8 mouse cellular contexts compared by ENCODE assay signal in the genomic region with DNA sequence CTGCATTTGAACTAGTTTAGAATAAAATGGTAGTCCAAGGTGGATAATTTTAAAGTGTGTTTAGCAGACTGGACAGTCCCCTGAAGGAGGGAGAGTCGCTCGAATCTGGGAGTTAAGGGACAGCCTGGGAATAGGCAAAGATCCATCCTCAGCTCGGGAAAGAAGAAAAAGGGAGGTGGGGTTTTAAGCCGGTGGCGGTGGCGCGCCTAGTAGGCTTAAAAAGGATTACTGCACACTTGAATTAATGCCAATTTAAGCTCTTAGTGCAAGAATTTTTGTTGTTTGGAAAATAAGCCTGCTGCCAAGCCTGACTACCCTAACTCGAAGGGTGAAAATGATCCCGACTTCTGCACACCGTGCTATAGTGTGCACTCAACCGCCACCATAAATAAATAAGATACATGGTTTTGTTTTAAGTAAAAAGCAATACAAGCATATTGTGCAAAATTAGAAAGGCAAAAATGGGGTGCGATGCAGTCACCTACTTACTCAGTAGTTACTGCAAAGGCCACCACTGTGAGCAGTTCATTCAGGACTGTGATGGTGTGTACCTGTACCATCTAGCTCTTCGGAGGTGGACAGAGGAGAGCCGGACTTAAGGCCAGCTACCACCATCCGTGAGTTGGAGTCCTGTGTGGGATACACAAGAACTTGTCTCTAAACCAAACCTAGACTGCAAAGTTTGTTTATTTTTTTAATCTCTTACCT. TPM values are rescaled to one million over a fixed set of nuclear protein-coding genes. Genes with fewer than 3 reads are reported as not detected.
A peak's percentile ranks its signal among the peaks of the same experiment; 100 is the strongest.
DNase-seq lines count a peak whose midpoint lies in the region; ATAC-seq lines count a peak whose summit lies in the region.

No protein-coding gene starts in this region.

- H3K27ac ChIP-seq in heart, embryonic 11.5 days (ENCODE audit: low read depth, low read length), result peak overlapping the region; percentile 90

- peak overlapping the region; percentile 96 for H3K4me2 ChIP-seq in heart, embryonic 11.5 days

- H3K9me3 ChIP-seq in heart, embryonic 11.5 days (replicated peaks; ENCODE audit: control insufficient read depth, low read length), result no peaks in the 10 kb centered on the region

- H3K4me1 ChIP-seq in heart, embryonic 11.5 days (ENCODE audit: control insufficient read depth, insufficient read depth, low read length), result peaks cover 18% of the 10 kb centered on the region

- H3K4me3 ChIP-seq in heart, embryonic 11.5 days (ENCODE audit: low read depth, low read length), result peak overlapping the region; percentile 68

- peak overlapping the region; percentile 63 for H3K9ac ChIP-seq in heart, embryonic 11.5 days (ENCODE audit: low read depth, low read length)

- peak; percentile 16 for DNase-seq in thymus, postnatal 25 days
- no peak for DNase-seq in thymus, postnatal 4 days
- DNase-seq in kidney, postnatal 36 days, result peak; percentile 30 to 43
- DNase-seq in neural tube, embryonic 10.5 days (ENCODE audit: extremely low spot score, low spot score), result peak; percentile 30
- DNase-seq in gastrocnemius, adult 8-10 months (ENCODE audit: low spot score in 2 of 2), result no peak
- DNase-seq in spleen, postnatal 4 days (ENCODE audit: low spot score in 2 of 2), result no peak
- no peak for DNase-seq in right cerebral cortex, postnatal 25 days

- 36% methylated on average over 15 of the region's 15 CpGs for WGBS in heart, embryonic 11.5 days (ENCODE audit: insufficient replicate concordance)

- no peak for ATAC-seq in heart, embryonic 11.5 days (replicated peaks; ENCODE audit: insufficient number of reproducible peaks, low FRiP score, low TSS enrichment)

- H3K36me3 ChIP-seq in heart, embryonic 11.5 days (ENCODE audit: control insufficient read depth, insufficient read depth, low read length), result no peaks in the 10 kb centered on the region

- H3K27me3 ChIP-seq in heart, embryonic 11.5 days (ENCODE audit: control insufficient read depth, insufficient read depth, low read length), result no peaks in the 10 kb centered on the region

RNA-seq across cellular contexts. Expression of a gene that starts 3.8 kb away (rescaled TPM):
- 14.3 and 17.2 TPM in 2 replicates for polyA plus RNA-seq in heart, embryonic 11.5 days (2014; fragmentation: Nextera tagmentation; extraction: Ambion mirVana)
- 1 to 10 TPM; 6.4 to 9.3 (median 7.5) TPM for total RNA-seq in gastrocnemius, adult 8-10 months (2022)

RNA-seq across cellular contexts. Expression of a gene that starts 43.1 kb away (rescaled TPM):
- polyA plus RNA-seq in heart, embryonic 11.5 days (2014; fragmentation: Nextera tagmentation; extraction: Ambion mirVana), result 4.1 and 4.6 TPM in 2 replicates
- 1 to 10 TPM; 4.2 to 5.5 (median 4.6) TPM for total RNA-seq in gastrocnemius, adult 8-10 months (2022)

RNA-seq across cellular contexts. Expression of a gene that starts 43.2 kb away (rescaled TPM):
- polyA plus RNA-seq in heart, embryonic 11.5 days (2014; fragmentation: Nextera tagmentation; extraction: Ambion mirVana), result 110 and 117 TPM in 2 replicates
- total RNA-seq in gastrocnemius, adult 8-10 months (2022), result 10 to 100 TPM; 51.7 to 58.8 (median 58.0) TPM

Comparison
In these comparisons a context has a peak if more than half of its experiments do, and no peak if none do; other contexts are left out.
1. DNase-seq: peak in thymus, postnatal 25 days (single experiment), kidney, postnatal 36 days (2 of 2) and neural tube, embryonic 10.5 days (single experiment); none in thymus, postnatal 4 days (single experiment), gastrocnemius, adult 8-10 months (0 of 2), spleen, postnatal 4 days (0 of 2) and right cerebral cortex, postnatal 25 days (single experiment).